Mouse (Mus musculus) neural tube, embryonic 10.5 days (tissue): Measurements from ENCODE around the gene Prkar1a.
"Not testable (repeated sequence)": the region's sequence is repeated elsewhere in the genome, so short reads cannot be mapped to it uniquely, and the experiment has no call there.

Experiments used
- DNase-seq: peaks from one replicate; pipeline ENCODE4 v3.0.0-alpha.2; 2017; ENCODE audit warnings: low spot score; ENCODE audit errors: extremely low spot score

The Prkar1a gene

DNA sequence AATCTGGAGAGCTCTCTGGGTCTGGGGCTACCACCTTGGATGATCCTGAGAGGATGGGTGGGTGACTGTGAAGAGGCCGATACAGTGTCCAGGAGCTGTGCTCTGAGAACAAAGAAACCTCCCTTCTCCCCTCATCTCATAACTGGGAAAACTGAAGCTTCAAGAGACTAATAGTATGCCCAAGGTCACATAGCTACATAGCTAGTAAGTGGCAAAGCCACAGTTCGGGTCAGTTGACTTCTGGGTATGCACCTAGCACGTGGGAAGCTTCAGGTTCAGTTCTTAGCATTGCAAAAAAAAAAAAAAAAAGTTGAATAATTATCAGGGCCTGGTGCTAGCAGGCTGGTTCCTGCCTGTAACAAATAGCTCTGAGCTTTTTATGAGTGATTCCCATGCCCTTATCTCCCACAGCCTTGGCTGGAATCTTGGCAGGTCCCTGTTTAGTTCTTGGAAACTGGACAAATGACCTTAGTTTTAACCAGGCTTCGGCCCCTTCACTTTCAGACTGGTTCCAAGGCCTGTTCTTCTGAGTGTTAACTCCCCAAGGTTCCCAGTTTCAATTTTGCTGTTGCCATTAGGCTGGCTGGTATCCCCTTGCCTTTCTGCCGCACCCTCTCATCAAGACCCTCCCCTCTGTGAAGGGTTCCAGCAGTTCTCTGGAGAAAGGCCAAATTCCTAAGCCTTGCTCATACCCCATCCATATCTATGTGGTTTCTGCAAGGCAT, 7.5 kb upstream of the Prkar1a start:
- DNase-seq = no peak

GRCm38 (mm10) chr11:109648510-109648909, 695 bp upstream of the Prkar1a start:
- DNase-seq = no peak

- DNase-seq = peak; percentile 71
Measured at GRCm38 (mm10) chr11:109649975-109650701, 933 bp downstream of the Prkar1a start.

GRCm38 (mm10) chr11:109650788-109651565, 1.8 kb downstream of the Prkar1a start:
- peak; percentile 95 for DNase-seq

DNA sequence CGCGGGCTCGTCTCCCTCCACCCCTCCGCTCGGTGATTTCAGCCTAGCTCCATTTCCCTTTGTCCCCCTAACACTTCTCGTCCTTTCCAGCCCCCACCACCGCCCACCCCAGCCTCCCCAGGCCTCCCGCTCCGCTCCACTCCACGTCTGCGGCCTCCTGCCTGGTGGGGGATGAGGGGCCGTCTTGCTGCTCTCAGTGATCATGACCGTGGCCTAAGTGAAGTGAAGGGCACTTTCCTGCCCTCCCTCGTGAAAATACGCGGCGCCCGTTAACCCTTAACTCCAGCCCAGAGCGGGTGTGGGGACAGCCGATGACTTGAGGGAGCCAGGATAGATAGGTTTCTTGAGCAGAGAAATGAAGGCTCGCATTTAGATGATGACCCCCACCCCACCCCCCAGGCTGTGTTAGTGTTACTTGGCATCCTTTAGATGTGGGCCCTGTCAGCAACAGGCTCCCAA, 2.4 kb downstream of the Prkar1a start:
- peak; percentile 53 for DNase-seq

DNA sequence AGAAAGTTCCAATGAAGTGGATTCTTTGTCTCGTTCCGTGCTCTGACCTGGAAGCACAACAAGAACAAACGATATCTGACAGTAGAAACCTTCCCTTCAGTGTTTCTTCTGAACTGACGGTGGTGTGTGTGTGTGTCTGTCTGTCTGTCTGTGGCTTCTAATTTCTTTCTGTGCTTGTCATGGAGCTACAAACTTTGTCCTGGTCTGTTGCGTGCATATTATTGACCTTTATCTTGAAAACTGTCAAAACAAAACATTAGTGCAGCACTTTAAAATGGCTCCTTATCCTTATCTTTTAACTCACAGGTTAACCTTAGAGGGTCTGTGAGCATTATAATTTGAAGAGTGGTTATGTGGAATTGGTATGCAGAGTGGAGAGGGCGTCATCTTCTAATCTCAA, 3.3 kb downstream of the Prkar1a start:
- no peak for DNase-seq

- no peak for DNase-seq
Measured at GRCm38 (mm10) chr11:109653201-109653600, 4.0 kb downstream of the Prkar1a start.

DNA sequence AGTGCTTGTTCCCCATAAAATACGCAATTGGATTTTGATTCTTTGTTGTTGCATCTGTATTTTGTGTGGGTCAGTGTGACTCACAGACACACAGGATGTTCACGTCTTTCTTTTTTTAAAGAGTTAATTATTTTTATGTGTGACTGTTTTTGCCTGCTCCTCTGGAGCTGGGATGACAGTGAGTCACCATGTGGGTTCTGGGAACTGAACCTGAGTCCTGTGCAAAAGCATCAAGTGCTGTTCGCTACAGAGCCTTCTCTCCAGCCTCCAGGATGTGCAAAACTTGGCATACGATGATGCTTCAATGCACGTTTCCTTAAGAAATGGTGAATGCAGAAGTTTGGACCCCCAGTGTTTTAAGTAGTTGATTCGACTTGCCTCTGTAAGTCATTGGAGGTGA, 5.4 kb downstream of the Prkar1a start:
- DNase-seq = no peak

DNA sequence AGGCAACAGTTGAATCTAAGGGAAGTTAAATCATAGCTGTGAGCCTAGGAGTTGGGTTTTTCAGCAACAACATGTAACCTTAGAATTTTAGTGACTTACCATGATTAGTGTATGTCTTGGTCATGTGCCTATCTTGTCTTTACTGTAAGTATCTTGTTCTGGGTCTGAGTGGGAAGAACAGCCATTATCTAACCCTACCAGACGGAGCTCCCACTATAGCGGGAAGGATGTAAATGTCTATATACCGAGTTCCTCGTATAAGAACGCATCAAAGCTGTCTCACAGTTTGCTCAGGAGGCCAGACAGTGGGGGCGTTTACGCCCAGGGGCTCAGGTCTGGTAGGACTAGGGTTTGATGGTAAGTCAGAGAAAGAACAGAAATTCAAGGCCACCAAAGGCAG, 7.0 kb downstream of the Prkar1a start:
- DNase-seq = no peak

DNA sequence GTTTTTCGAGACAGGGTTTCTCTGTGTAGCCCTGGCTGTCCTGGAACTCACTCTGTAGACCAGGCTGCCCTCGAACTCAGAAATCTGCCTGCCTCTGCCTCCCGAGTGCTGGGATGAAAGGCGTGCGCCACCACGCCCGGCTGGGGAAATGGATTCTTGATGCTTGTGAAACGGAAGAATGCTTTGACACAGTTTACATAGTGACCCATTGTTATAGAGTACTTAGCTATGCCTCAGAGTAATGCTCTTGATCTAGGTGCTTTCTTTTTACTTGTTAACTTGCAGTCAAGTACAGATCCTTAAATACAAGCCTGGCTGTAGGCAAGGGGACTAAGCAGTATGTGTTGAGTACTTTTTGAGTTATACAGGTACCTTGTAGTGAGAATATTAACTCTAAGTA, 11.3 kb downstream of the Prkar1a start:
- DNase-seq = not testable (repeated sequence)

DNA sequence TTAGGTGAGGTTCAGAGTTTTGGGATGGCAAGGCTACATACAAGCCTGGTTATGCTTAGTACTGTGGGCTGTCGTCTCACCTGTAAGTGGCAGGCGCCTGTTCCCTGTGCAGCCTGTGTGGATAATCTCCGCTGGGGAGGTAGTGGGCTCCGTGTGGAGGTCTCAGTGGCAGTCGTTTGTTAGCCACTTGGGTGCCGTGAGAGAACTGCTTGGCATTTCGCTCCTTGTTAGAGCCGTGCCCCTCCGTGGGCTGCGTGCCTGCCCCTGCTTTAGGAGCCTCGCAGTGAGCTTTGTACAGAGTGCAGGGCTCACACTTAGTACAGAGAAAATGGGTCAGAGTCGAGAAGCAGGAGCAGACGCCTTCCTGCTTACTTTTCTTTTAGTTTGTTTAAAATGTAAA, 15.1 kb downstream of the Prkar1a start:
- no peak for DNase-seq

- no peak for DNase-seq
Measured at GRCm38 (mm10) chr11:109665424-109665823, 16.2 kb downstream of the Prkar1a start.

DNA sequence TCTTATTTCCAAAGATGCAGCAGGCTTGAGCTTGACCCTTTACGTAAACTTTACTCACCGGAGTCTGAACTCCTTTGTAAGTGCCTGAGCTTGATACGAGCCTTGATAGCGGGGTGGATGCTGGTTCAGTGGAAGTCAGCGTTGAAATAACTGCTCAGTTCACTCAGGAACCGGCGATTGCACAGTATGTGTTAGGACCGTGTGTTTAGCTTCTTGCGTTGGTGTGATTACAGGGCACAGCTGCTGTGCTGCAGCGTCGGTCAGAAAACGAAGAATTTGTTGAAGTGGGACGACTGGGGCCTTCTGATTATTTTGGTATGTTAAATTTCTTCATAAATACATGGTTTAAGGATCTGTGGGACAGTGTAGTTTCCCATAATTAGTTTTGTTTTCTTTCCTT, 17.2 kb downstream of the Prkar1a start:
- DNase-seq = no peak

DNA sequence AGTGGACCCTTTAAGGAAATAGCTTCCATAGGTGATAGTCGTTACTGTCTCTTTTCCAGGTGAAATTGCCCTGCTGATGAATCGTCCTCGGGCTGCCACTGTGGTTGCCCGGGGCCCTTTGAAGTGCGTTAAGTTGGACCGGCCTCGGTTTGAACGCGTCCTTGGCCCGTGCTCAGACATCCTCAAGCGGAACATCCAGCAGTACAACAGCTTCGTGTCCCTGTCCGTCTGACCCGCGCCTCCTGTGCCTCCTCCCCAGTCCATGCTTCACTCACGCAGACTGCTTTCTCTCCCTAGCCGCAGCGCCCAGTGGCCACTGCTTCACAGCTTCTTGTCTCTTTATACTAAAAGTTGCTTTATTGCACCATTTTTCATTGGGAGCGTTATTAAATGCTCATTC, 18.2 kb downstream of the Prkar1a start:
- DNase-seq = no peak

DNA sequence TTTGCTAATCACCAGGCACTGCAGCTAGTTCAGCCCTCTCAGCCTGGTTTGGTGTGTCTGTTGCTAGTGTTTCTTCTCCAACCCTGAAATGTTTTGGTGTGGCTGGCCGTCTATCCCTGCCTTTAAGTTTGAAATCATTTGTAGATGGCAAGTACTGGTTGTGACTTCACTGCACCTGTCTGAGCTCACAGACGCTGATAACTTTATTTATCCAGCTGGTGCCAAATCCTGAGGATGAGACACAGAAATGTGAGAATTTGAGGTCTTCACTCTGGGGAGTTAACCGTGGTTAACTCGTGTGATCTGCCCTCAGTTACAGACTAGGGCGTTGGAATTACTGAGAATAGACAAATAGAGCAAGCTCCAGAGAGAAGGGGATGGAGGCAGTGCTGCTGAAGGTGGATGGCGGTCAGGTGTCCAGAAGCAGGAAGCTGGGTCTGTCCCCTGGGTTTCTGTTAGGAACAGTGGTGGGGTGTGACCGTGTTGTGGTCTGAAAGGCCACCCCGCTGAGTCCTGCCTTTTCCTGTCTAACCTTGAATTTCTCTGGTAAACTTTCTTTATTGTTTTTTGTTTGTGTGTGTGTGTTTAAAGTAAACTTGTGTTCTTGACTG, 19.0 kb downstream of the Prkar1a start:
- no peak for DNase-seq

DNA sequence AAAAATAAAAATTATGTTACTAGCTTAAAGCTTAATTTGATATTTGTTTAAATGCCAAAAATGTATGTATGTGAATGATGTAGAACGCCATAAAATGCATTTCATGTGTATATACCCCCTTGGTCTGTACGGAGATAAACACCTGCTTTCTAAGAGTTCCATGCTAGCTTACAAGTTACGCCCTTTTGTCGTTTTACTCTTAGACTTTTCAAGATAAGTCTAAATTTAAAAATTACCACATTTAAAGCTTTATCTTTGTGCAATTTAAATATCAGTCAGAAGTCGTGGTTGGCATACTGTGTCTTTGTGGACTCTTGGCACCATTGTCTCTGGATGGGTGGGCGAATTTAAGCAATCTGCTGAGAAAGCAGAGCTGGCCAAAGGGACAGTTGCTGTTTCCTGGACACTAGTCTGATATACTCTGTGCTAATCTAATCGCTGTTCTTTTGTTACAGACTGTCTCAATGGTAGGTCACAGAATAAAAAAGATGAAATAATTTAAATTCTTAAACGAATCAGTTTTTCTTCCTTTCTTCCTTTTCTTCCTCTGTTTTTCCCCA, 20.0 kb downstream of the Prkar1a start:
- DNase-seq = no peak

DNA sequence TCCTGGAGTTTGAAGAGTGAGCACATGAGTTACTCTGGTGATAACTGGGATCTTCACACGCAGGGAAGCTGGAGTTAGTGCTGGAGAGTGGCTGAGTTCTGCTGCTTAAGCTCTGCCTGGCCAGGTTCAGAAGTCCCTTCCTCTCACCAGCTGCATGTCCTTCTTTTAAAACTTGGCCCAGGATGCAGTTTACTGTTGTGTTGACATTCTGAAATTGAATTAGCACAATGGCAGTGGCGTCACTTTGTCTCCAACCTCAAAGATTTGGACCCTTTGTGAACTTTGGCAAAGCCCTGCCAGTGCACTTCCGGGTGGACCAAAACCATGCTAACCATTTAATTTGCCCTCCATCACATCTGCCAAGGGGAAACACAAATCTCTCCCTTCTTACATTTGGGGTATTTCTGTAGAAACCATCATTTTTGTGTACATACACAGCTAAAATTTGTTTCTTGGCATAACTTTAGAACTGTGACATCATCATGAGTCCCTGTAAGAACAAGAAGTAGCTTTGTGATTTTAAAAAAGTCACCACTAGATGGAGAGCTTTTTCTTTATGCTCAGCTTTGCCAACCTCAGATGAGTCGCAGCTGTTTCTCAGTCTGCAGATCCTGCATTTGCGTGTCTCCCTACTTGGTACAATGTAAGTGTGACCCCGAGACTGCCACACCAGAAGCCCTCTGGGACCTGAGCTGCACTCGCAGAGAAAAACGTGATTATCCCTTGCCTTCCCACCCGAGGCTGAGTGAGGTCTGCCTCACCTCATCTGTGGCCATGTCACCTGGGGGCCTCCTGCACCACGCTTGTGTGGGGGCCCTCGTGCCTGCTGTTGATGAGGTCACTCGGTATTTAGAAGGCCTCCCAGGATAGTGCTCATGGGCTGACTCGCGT, 21.1 kb downstream of the Prkar1a start:
- no peak for DNase-seq

- DNase-seq = no peak
Measured at GRCm38 (mm10) chr11:109671136-109672020, 22.2 kb downstream of the Prkar1a start.

GRCm38 (mm10) chr11:109672021-109672324, 22.8 kb downstream of the Prkar1a start:
- no peak for DNase-seq

- no peak for DNase-seq
Measured at GRCm38 (mm10) chr11:109672396-109672795, 23.2 kb downstream of the Prkar1a start.
